Mouse (Mus musculus) brown adipose tissue, adult 24 weeks (tissue): ENCODE measurements at regions not wholly inside any gene's neighbourhood (a gene's known extent, or its start where the extent isn't known, plus 50 kb on each side); places are given as distances from the start of the nearest gene placed in this dataset.

Experiments
- H3K27ac ChIP-seq: fragments of 200-500 bp; replicated peaks from 2 replicates; pipeline ENCODE4 v1.5.1; 2012; ENCODE audit warnings: low read depth, mild to moderate bottlenecking, low read length
- H3K4me1 ChIP-seq: fragments of 200-500 bp; 2 replicates; pipeline ENCODE4 v1.6.1; 2012; ENCODE audit warnings: low read length, mixed read lengths; ENCODE audit not compliant: control insufficient read depth, insufficient read depth, insufficient read length
- H3K4me3 ChIP-seq: fragments of 200-500 bp; 2 replicates; pipeline ENCODE4 v1.5.1; 2012; ENCODE audit warnings: low read depth, mild to moderate bottlenecking, low read length, moderate library complexity; ENCODE audit not compliant: insufficient read depth

GRCm38 (mm10) chr1:72108678-72109077 is 103.4 kb downstream of the Mreg start:
- H3K4me1 ChIP-seq, result no peaks in the 10 kb centered on the region; the same call in 1 of the 2 replicates
- no peak overlapping the region for H3K4me3 ChIP-seq
- H3K27ac ChIP-seq, result no peak overlapping the region

- Histone ChIP-seq H3K27ac (no peak overlapping the region), H3K4me3 (no peak overlapping the region), H3K4me1 (no peaks in the 10 kb centered on the region; the same call in 1 of the 2 replicates)
Observed at GRCm38 (mm10) chr1:72107125-72107524, 105.0 kb downstream of the Mreg start.

GRCm38 (mm10) chr1:72106655-72107054 is 105.5 kb downstream of the Mreg start:
- H3K4me1 ChIP-seq, result no peaks in the 10 kb centered on the region; the same call in 1 of the 2 replicates
- no peak overlapping the region for H3K4me3 ChIP-seq
- no peak overlapping the region for H3K27ac ChIP-seq

GRCm38 (mm10) chr1:72105435-72106057 is 106.6 kb downstream of the Mreg start:
- no peak overlapping the region for H3K4me3 ChIP-seq
- H3K27ac ChIP-seq, result no peak overlapping the region
- H3K4me1 ChIP-seq, result no peaks in the 10 kb centered on the region; the same call in 1 of the 2 replicates

GRCm38 (mm10) chr1:72103962-72104361 is 108.1 kb downstream of the Mreg start:
- no peak overlapping the region for H3K27ac ChIP-seq
- no peaks in the 10 kb centered on the region; the same call in 1 of the 2 replicates for H3K4me1 ChIP-seq
- no peak overlapping the region for H3K4me3 ChIP-seq

- Histone ChIP-seq H3K27ac (no peak overlapping the region), H3K4me3 (no peak overlapping the region), H3K4me1 (no peaks in the 10 kb centered on the region; the same call in 1 of the 2 replicates)
Observed at GRCm38 (mm10) chr1:72103387-72103786, 108.7 kb downstream of the Mreg start.

- no peak overlapping the region for H3K4me3 ChIP-seq
- H3K4me1 ChIP-seq, result no peaks in the 10 kb centered on the region
- no peak overlapping the region for H3K27ac ChIP-seq
Observed at GRCm38 (mm10) chr1:72099447-72099846, 112.7 kb downstream of the Mreg start.

- H3K4me1 ChIP-seq, result no peaks in the 10 kb centered on the region
- H3K4me3 ChIP-seq, result no peak overlapping the region
- no peak overlapping the region for H3K27ac ChIP-seq
Observed at GRCm38 (mm10) chr1:72091344-72091743, 120.8 kb downstream of the Mreg start.

- Histone ChIP-seq H3K27ac (no peak overlapping the region), H3K4me1 (no peaks in the 10 kb centered on the region), H3K4me3 (no peak overlapping the region)
Observed at GRCm38 (mm10) chr1:72085661-72086060, 126.4 kb downstream of the Mreg start.

- H3K4me1 ChIP-seq, result no peaks in the 10 kb centered on the region
- H3K4me3 ChIP-seq, result no peak overlapping the region
- no peak overlapping the region for H3K27ac ChIP-seq
Observed at GRCm38 (mm10) chr1:72084219-72084618, 127.9 kb downstream of the Mreg start.

GRCm38 (mm10) chr1:72082366-72082765 is 129.7 kb downstream of the Mreg start:
- Histone ChIP-seq H3K4me3 (no peak overlapping the region), H3K27ac (no peak overlapping the region), H3K4me1 (no peaks in the 10 kb centered on the region)

GRCm38 (mm10) chr1:72081811-72082210 is 130.3 kb downstream of the Mreg start:
- no peaks in the 10 kb centered on the region for H3K4me1 ChIP-seq
- H3K27ac ChIP-seq, result no peak overlapping the region
- no peak overlapping the region for H3K4me3 ChIP-seq

GRCm38 (mm10) chr1:72078926-72079550 is 133.1 kb downstream of the Mreg start:
- no peak overlapping the region for H3K4me3 ChIP-seq
- H3K27ac ChIP-seq, result no peak overlapping the region

GRCm38 (mm10) chr1:72076341-72076740 is 135.8 kb downstream of the Mreg start:
- Histone ChIP-seq H3K4me1 (no peaks in the 10 kb centered on the region), H3K4me3 (no peak overlapping the region), H3K27ac (no peak overlapping the region)

More at GRCm38 (mm10) chr1:72078926-72079550, 133.1 kb downstream of the Mreg start:
- no peaks in the 10 kb centered on the region for H3K4me1 ChIP-seq

- Histone ChIP-seq H3K4me3 (no peak overlapping the region), H3K4me1 (no peaks in the 10 kb centered on the region), H3K27ac (no peak overlapping the region)
Observed at GRCm38 (mm10) chr1:72075464-72075863, 136.6 kb downstream of the Mreg start.

GRCm38 (mm10) chr1:72073245-72073644 is 138.9 kb downstream of the Mreg start:
- H3K4me3 ChIP-seq, result no peak overlapping the region
- H3K4me1 ChIP-seq, result no peaks in the 10 kb centered on the region
- H3K27ac ChIP-seq, result no peak overlapping the region
